Mouse (Mus musculus): ENCODE results near the gene Rerg.

DNA sequence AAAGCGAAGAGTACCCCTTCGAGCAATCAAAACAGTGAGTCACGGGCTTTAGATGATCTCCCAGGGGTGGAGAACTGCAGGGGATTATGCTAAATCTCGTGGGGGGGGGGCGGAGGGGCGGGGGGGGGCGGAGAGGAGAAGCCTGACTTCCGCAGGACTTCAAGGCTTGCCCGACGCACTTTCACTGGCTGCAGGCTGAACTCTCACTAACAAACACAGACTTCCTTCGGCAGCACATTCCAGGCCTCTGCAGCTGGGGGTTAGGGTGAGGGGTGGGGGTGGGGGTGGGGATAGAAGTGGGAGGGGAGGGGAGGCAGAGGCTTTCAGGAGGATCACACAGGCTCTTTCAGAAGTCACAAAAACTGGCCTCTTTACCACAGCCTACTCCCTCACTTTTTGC lies 27.5 kb downstream of the Rerg start:
- no peak for TF ChIP-seq CTCF (IDR thresholded peaks at IDR 0.05; ENCODE audit: control insufficient read depth, insufficient read depth, low read length)
- no peak for TF ChIP-seq POLR2A (IDR thresholded peaks at IDR 0.05; ENCODE audit: borderline replicate concordance, control insufficient read depth, low read depth, low read length)

Measured in bone marrow, adult 2 months (tissue).